Mouse (Mus musculus) CH12.LX (cell line): Measurements from ENCODE around the gene Smad6. TPM values are rescaled to one million over a fixed set of nuclear protein-coding genes. Genes with fewer than 3 reads are reported as not detected.

Source experiments
- DNase-seq: peaks from one replicate; pipeline ENCODE4 v3.0.0-alpha.2; 2013; ENCODE audit errors: extremely low read depth
- H3K27ac ChIP-seq: 2 replicates; pipeline ENCODE4 v1.5.1; 2012; ENCODE audit warnings: low read depth, mild to moderate bottlenecking, control low read depth, moderate library complexity; ENCODE audit not compliant: insufficient read depth
- H3K27me3 ChIP-seq: replicated peaks from 2 replicates; pipeline ENCODE3; 2012; ENCODE audit warnings: inconsistent platforms
- H3K36me3 ChIP-seq, 2 experiments: replicated peaks in 1 of 2; 2 replicates each; pipeline versions ENCODE3 to v1.6.1; 2012; ENCODE audit warnings: inconsistent platforms in 1 of 2, low read length in 1 of 2, mild to moderate bottlenecking in 1 of 2, mixed read lengths in 1 of 2, moderate library complexity in 1 of 2; ENCODE audit not compliant: control insufficient read depth in 1 of 2, insufficient read depth in 1 of 2
- H3K4me1 ChIP-seq, 2 experiments: 2 replicates each; pipeline ENCODE4 v1.6.1; 2012; ENCODE audit warnings: inconsistent platforms in 1 of 2, moderate library complexity in 1 of 2; ENCODE audit not compliant: insufficient read depth in 2 of 2, control insufficient read depth in 1 of 2
- H3K4me2 ChIP-seq: 2 replicates; pipeline ENCODE4 v1.6.1; 2012; ENCODE audit warnings: low read depth, mild to moderate bottlenecking, control low read depth; ENCODE audit not compliant: poor library complexity, insufficient read depth, severe bottlenecking
- H3K4me3 ChIP-seq, 3 experiments: fragments of 150-350 bp in 1 of 3; sonication (generic) in 1 of 3; replicated peaks in 1 of 3; 2 replicates each; pipeline versions ENCODE3 to v1.5.1; 2011 to 2012; ENCODE audit warnings: low read depth in 2 of 3, low read length in 2 of 3, mild to moderate bottlenecking in 2 of 3, moderate library complexity in 2 of 3, control low read depth in 1 of 3, improper control_type of control experiment in 1 of 3, inconsistent platforms in 1 of 3, mixed read lengths in 1 of 3; ENCODE audit not compliant: poor library complexity in 1 of 3
- H3K79me2 ChIP-seq: replicated peaks from 2 replicates; pipeline ENCODE4 v1.6.1; 2012; ENCODE audit warnings: mild to moderate bottlenecking, moderate library complexity; ENCODE audit not compliant: control insufficient read depth, poor library complexity, insufficient read depth, severe bottlenecking; ENCODE audit errors: extremely low read depth
- H3K9ac ChIP-seq: 2 replicates; pipeline ENCODE4 v1.6.1; 2012; ENCODE audit warnings: low read depth, mild to moderate bottlenecking, control low read depth, moderate library complexity; ENCODE audit not compliant: insufficient read depth
- H3K9me3 ChIP-seq: replicated peaks from 2 replicates; pipeline ENCODE3; 2012; ENCODE audit warnings: low read length, inconsistent platforms, mixed read lengths
- BHLHE40 ChIP-seq: IDR thresholded peaks from 2 replicates; pipeline ENCODE4 v1.6.1; 2011; ENCODE audit warnings: mild to moderate bottlenecking, low read depth, low read length, improper control_type of control experiment
- CHD1 ChIP-seq: IDR thresholded peaks from 2 replicates; pipeline ENCODE4 v1.6.1; 2012; ENCODE audit warnings: low read depth, low read length, improper control_type of control experiment, inconsistent platforms
- CTCF ChIP-seq, 2 experiments: IDR thresholded peaks in 1 of 2; conservative IDR thresholded peaks in 1 of 2; 2 replicates each; pipeline ENCODE4 v1.5.1; 2011 to 2012; ENCODE audit warnings: low read depth in 2 of 2, low read length in 2 of 2, improper control_type of control experiment in 1 of 2, inconsistent platforms in 1 of 2, mild to moderate bottlenecking in 1 of 2, moderate library complexity in 1 of 2
- ELF1 ChIP-seq: IDR thresholded peaks from 2 replicates; pipeline ENCODE4 v1.6.1; 2014; ENCODE audit warnings: low read depth, mild to moderate bottlenecking, inconsistent platforms, low read length, improper control_type of control experiment
- EP300 ChIP-seq: IDR thresholded peaks from 2 replicates; pipeline ENCODE4 v1.6.1; 2011; ENCODE audit warnings: low read length, improper control_type of control experiment
- ETS1 ChIP-seq: conservative IDR thresholded peaks from 2 replicates; pipeline ENCODE4 v1.6.1; 2012; ENCODE audit warnings: low read depth, mild to moderate bottlenecking, inconsistent platforms, low read length, improper control_type of control experiment, moderate library complexity
- GABPA ChIP-seq: IDR thresholded peaks from 2 replicates; pipeline ENCODE4 v1.6.1; 2012; ENCODE audit warnings: low read depth, low read length, improper control_type of control experiment, inconsistent platforms; ENCODE audit not compliant: insufficient replicate concordance
- HCFC1 ChIP-seq: IDR thresholded peaks from 2 replicates; pipeline ENCODE4 v1.6.1; 2012; ENCODE audit warnings: low read depth, mild to moderate bottlenecking, inconsistent platforms, low read length, improper control_type of control experiment
- IRF4 ChIP-seq: IDR thresholded peaks from 2 replicates; pipeline ENCODE4 v1.6.1; 2014; ENCODE audit warnings: low read depth, mild to moderate bottlenecking, inconsistent platforms, low read length, improper control_type of control experiment
- JUN ChIP-seq: IDR thresholded peaks from 2 replicates; pipeline ENCODE4 v1.6.1; 2011; ENCODE audit warnings: low read depth, mild to moderate bottlenecking, low read length, improper control_type of control experiment, moderate library complexity; ENCODE audit not compliant: insufficient read depth
- KAT2A ChIP-seq: IDR thresholded peaks from 2 replicates; pipeline ENCODE4 v1.6.1; 2012; ENCODE audit warnings: low read length, improper control_type of control experiment, inconsistent platforms; ENCODE audit not compliant: insufficient replicate concordance
- MEF2A ChIP-seq: IDR thresholded peaks from 2 replicates; pipeline ENCODE4 v1.6.1; 2014; ENCODE audit warnings: low read depth, mild to moderate bottlenecking, inconsistent platforms, low read length, improper control_type of control experiment, borderline replicate concordance
- MXI1 ChIP-seq: IDR thresholded peaks from 2 replicates; pipeline ENCODE4 v1.6.1; 2011; ENCODE audit warnings: mild to moderate bottlenecking, low read depth, low read length, improper control_type of control experiment
- MYC ChIP-seq: IDR thresholded peaks from 2 replicates; pipeline ENCODE4 v1.6.1; 2011; ENCODE audit warnings: low read depth, mild to moderate bottlenecking, improper control_type of control experiment, low read length
- NELFE ChIP-seq: IDR thresholded peaks from 2 replicates; pipeline ENCODE4 v1.6.1; 2011; ENCODE audit warnings: low read depth, low read length, improper control_type of control experiment
- NRF1 ChIP-seq: IDR thresholded peaks from 2 replicates; pipeline ENCODE4 v1.6.1; 2014; ENCODE audit warnings: low read depth, mild to moderate bottlenecking, inconsistent platforms, low read length, improper control_type of control experiment, moderate library complexity
- RAD21 ChIP-seq: IDR thresholded peaks from 2 replicates; pipeline ENCODE4 v1.6.1; 2011; ENCODE audit warnings: low read depth, mild to moderate bottlenecking, low read length, improper control_type of control experiment, moderate library complexity
- SIN3A ChIP-seq: IDR thresholded peaks from 2 replicates; pipeline ENCODE4 v1.6.1; 2012; ENCODE audit warnings: low read length, improper control_type of control experiment, inconsistent platforms
- SMC3 ChIP-seq: IDR thresholded peaks from 2 replicates; pipeline ENCODE4 v1.6.1; 2011; ENCODE audit warnings: low read depth, low read length, improper control_type of control experiment
- TBP ChIP-seq: conservative IDR thresholded peaks from 2 replicates; pipeline ENCODE4 v1.6.1; 2011; ENCODE audit warnings: low read depth, low read length, improper control_type of control experiment
- TCF12 ChIP-seq: IDR thresholded peaks from 2 replicates; pipeline ENCODE4 v1.6.1; 2014; ENCODE audit warnings: low read depth, mild to moderate bottlenecking, inconsistent platforms, low read length, improper control_type of control experiment
- UBTF ChIP-seq: IDR thresholded peaks from 2 replicates; pipeline ENCODE4 v1.6.1; 2012; ENCODE audit warnings: low read depth, mild to moderate bottlenecking, inconsistent platforms, low read length, improper control_type of control experiment, moderate library complexity
- USF1 ChIP-seq: IDR thresholded peaks from 2 replicates; pipeline ENCODE4 v1.6.1; 2014; ENCODE audit warnings: low read depth, mild to moderate bottlenecking, inconsistent platforms, low read length, improper control_type of control experiment
- USF2 ChIP-seq: conservative IDR thresholded peaks from 2 replicates; pipeline ENCODE4 v1.6.1; 2011; ENCODE audit warnings: low read depth, low read length, improper control_type of control experiment
- ZC3H11A ChIP-seq: IDR thresholded peaks from 2 replicates; pipeline ENCODE4 v1.6.1; 2012; ENCODE audit warnings: low read depth, mild to moderate bottlenecking, inconsistent platforms, low read length, improper control_type of control experiment
- ZMIZ1 ChIP-seq: IDR thresholded peaks from 2 replicates; pipeline ENCODE4 v1.6.1; 2012; ENCODE audit warnings: low read depth, mild to moderate bottlenecking, inconsistent platforms, low read length, improper control_type of control experiment
- ZNF384 ChIP-seq: IDR thresholded peaks from 2 replicates; pipeline ENCODE4 v1.6.1; 2012; ENCODE audit warnings: low read depth, low read length, improper control_type of control experiment, inconsistent platforms
- dilution Hi-C: fragments of 300-500 bp; cut with MboI; formaldehyde crosslinking; loops from 2 replicates; pipeline ENCODE4 v1.14.3; 2020; ENCODE audit warnings: low sequenced_read_pairs; ENCODE audit not compliant: extremely low pct_unique_long_range_greater_than_20kb, extremely low pct_ligation_motif_present
- in situ Hi-C: fragments of 300-500 bp; cut with MboI; formaldehyde crosslinking; loops from 3 replicates; pipeline ENCODE4 v1.14.3; 2019; ENCODE audit warnings: low sequenced_read_pairs, low pct_ligation_motif_present, low pct_unique_long_range_greater_than_20kb, mixed read lengths
- polyA plus RNA-seq: library from polyadenylated mRNA; unstranded; fragments of >175 nt; gene quantifications from 2 replicates; pipeline ENCODE4 v1.2.1, GENCODE M21; 2012; ENCODE audit warnings: low read depth; ENCODE audit not compliant: insufficient read length
- total RNA-seq, 2 experiments: library from RNA; depleted of rRNA; stranded (reverse); fragments of 300-350 nt in 1 of 2; fragments of >200 nt in 1 of 2; gene quantifications; 2 replicates each; pipeline ENCODE4 v1.2.3; 2012 to 2014

Smad6 gene
- total and polyA plus RNA-seq, 3 experiments, result not detected

GRCm38 (mm10) chr9:63982937-63983632 lies 38.8 kb downstream of the Smad6 start:
- Histone ChIP-seq H3K36me3 (no peaks in the 10 kb centered on the region), H3K4me2 (no peak overlapping the region), H3K79me2 (no peaks in the 10 kb centered on the region), H3K4me1 (no peaks in the 10 kb centered on the region), H3K4me3 (no peak overlapping the region), H3K9me3 (no peaks in the 10 kb centered on the region), H3K9ac (no peak overlapping the region), H3K27me3 (peaks cover 7% of the 10 kb centered on the region), H3K27ac (no peak overlapping the region)
- DNase-seq, result peak; percentile 33
- dilution Hi-C loops, result no loop called here
- no peak for TF ChIP-seq JUN
- no peak for TF ChIP-seq ETS1
- TF ChIP-seq USF2, result no peak
- no peak for TF ChIP-seq NELFE
- no peak for TF ChIP-seq IRF4
- no peak for TF ChIP-seq SIN3A
- no peak for TF ChIP-seq GABPA
- no peak for TF ChIP-seq ZNF384
- peak; percentile 18 for TF ChIP-seq RAD21
- no peak for TF ChIP-seq UBTF
- TF ChIP-seq BHLHE40, result no peak
- TF ChIP-seq TBP, result no peak
- no peak for TF ChIP-seq USF1
- TF ChIP-seq CTCF (conservative IDR thresholded peaks at IDR 0.05 in 1 of 2, IDR thresholded peaks at IDR 0.05 in 1 of 2; ENCODE audit: low read depth in 2 of 2, low read length in 2 of 2), result peak; percentile 60 to 63
- no peak for TF ChIP-seq MXI1
- no peak for TF ChIP-seq TCF12
- 0 out of 2 replicates have a peak, but pooled peaks have one; percentile 28 for TF ChIP-seq MYC
- no peak for TF ChIP-seq NRF1
- TF ChIP-seq SMC3, result peak; percentile 59
- no peak for TF ChIP-seq EP300
- no peak for TF ChIP-seq MEF2A
- in situ Hi-C loops, result no loop called here

GRCm38 (mm10) chr9:63981912-63982311 lies 39.9 kb downstream of the Smad6 start:
- in situ Hi-C loops (no loop called here), dilution Hi-C loops (no loop called here)
- Histone ChIP-seq H3K36me3 (no peaks in the 10 kb centered on the region), H3K9ac (no peak overlapping the region), H3K79me2 (no peaks in the 10 kb centered on the region), H3K27me3 (peaks cover 7% of the 10 kb centered on the region), H3K4me1 (no peaks in the 10 kb centered on the region), H3K27ac (no peak overlapping the region), H3K4me2 (no peak overlapping the region), H3K9me3 (no peaks in the 10 kb centered on the region), H3K4me3 (no peak overlapping the region)
- no peak for DNase-seq
- TF ChIP-seq TCF12, result no peak
- no peak for TF ChIP-seq ZMIZ1
- TF ChIP-seq BHLHE40, result no peak
- TF ChIP-seq KAT2A, result no peak
- no peak for TF ChIP-seq CTCF (conservative IDR thresholded peaks at IDR 0.05 in 1 of 2, IDR thresholded peaks at IDR 0.05 in 1 of 2; ENCODE audit: low read depth in 2 of 2, low read length in 2 of 2)
- no peak for TF ChIP-seq MYC
- no peak for TF ChIP-seq ZC3H11A
- no peak for TF ChIP-seq ELF1
- TF ChIP-seq CHD1, result no peak
- no peak for TF ChIP-seq HCFC1
